Mouse (Mus musculus): ENCODE results near the gene Slc22a3. TPM values are rescaled to one million over a fixed set of nuclear protein-coding genes. Genes with fewer than 3 reads are reported as not detected.

Slc22a3 gene
- polyA plus RNA-seq, 1 experiment: 0.11 TPM

- Histone ChIP-seq H3K4me3 (ENCODE audit: control insufficient read depth, low read depth, low read length) (no peak overlapping the region), H3K27ac (ENCODE audit: control insufficient read depth, insufficient read depth, low read depth, low read length) (no peak overlapping the region), H3K36me3 (ENCODE audit: control insufficient read depth, insufficient read depth, low read length) (no peaks in the 10 kb centered on the region), H3K27me3 (ENCODE audit: control insufficient read depth, insufficient read depth, low read length) (no peaks in the 10 kb centered on the region), H3K4me1 (ENCODE audit: control insufficient read depth, insufficient read depth, low read length) (peaks cover 3% of the 10 kb centered on the region; the same call in 1 of the 2 replicates)
- TF ChIP-seq CTCF (IDR thresholded peaks at IDR 0.05; ENCODE audit: control insufficient read depth, insufficient read depth, insufficient replicate concordance, low read depth, low read length) (no peak), POLR2A (IDR thresholded peaks at IDR 0.05; ENCODE audit: control insufficient read depth, low read depth, low read length) (no peak)
Measured at GRCm38 (mm10) chr17:12370289-12370688, 137.2 kb downstream of the Slc22a3 start.

GRCm38 (mm10) chr17:12369393-12369792 is 138.1 kb downstream of the Slc22a3 start:
- H3K27me3 ChIP-seq (ENCODE audit: control insufficient read depth, insufficient read depth, low read length): no peaks in the 10 kb centered on the region
- no peak overlapping the region for H3K27ac ChIP-seq (ENCODE audit: control insufficient read depth, insufficient read depth, low read depth, low read length)
- H3K4me3 ChIP-seq (ENCODE audit: control insufficient read depth, low read depth, low read length): no peak overlapping the region

More at GRCm38 (mm10) chr17:12369393-12369792, 138.1 kb downstream of the Slc22a3 start:
- TF ChIP-seq POLR2A (IDR thresholded peaks at IDR 0.05; ENCODE audit: control insufficient read depth, low read depth, low read length) (no peak), CTCF (IDR thresholded peaks at IDR 0.05; ENCODE audit: control insufficient read depth, insufficient read depth, insufficient replicate concordance, low read depth, low read length) (no peak)
- Histone ChIP-seq H3K36me3 (ENCODE audit: control insufficient read depth, insufficient read depth, low read length) (no peaks in the 10 kb centered on the region), H3K4me1 (ENCODE audit: control insufficient read depth, insufficient read depth, low read length) (peaks cover 3% of the 10 kb centered on the region; the same call in 1 of the 2 replicates)

Other genes with a start within 250 kb of the Slc22a3 start
- gene Map3k4, start 188.9 kb downstream of the Slc22a3 start, polyA plus RNA-seq (2012; rRNA removed): 6.1 and 6.2 TPM in 2 replicates
- gene Plg, start 129.1 kb downstream of the Slc22a3 start, polyA plus RNA-seq (2012; rRNA removed): 0.06 and 0.10 TPM in 2 replicates
- not detected in 2 replicates for gene Slc22a2, start 76.4 kb upstream of the Slc22a3 start, polyA plus RNA-seq (2012; rRNA removed)
- not detected in 2 replicates for gene Slc22a1, start 168.1 kb upstream of the Slc22a3 start, polyA plus RNA-seq (2012; rRNA removed)